Mouse (Mus musculus): ENCODE data around the gene Ptgs1. TPM values are rescaled to one million over a fixed set of nuclear protein-coding genes. Genes with fewer than 3 reads are reported as not detected.

Ptgs1 gene
- polyA plus RNA-seq, 1 experiment from 2014 or later = 116 TPM

DNA sequence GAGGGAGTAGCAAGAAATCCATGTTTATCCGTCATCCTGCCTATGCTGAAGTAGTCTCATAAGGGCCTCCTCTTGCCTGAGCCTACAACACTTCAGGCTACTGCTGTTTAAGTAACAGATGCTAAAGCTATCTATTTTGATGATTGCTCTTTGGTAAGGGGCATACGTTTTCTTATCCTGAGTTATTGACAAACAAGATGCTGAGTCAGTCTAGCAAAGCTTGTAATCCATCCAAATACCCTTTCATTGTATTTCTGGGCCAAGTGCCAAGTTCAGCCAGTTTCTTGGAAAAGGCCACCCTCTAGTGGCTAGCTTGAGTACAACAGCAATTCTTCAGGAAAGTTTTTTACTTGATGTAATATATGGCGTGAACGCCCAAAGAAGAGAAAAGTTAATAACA is 46.2 kb downstream of the Ptgs1 start:
- 19% methylated on average over 4 of the region's 4 CpGs for WGBS
- DNase-seq (ENCODE audit: low spot score) (peak; percentile 92), ATAC-seq (peak; percentile 30; the same call in 1 of the 2 replicates)

DNA sequence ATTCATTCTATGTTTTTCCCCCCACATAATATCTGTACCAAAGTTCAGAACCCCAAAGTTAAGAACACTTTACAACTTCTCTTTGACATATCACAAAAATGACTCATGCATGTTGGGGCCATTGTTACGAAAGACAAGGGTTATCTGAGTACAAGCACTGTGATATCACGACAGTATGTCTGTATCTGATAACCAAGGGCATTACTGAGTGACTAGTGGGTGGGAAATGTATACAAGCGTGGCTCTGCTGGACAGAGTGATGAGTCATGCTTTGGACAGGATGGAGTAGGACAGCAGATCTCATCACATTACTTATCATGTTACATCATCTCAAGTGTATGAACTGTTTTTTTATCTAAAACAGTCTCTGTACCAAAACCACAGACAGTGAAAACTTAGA is 48.5 kb downstream of the Ptgs1 start:
- no peak overlapping the region for H3K9ac ChIP-seq (replicated peaks; ENCODE audit: low read depth)
- peak; percentile 69 for ATAC-seq
- 19% methylated on average over 3 of the region's 3 CpGs for WGBS
- no peaks in the 10 kb centered on the region for H3K27me3 ChIP-seq (replicated peaks; ENCODE audit: insufficient read depth, low read length)
- peak; percentile 58 for TF ChIP-seq EP300 (IDR thresholded peaks at IDR 0.05)
- no peak for TF ChIP-seq CTCF (IDR thresholded peaks at IDR 0.05)
- no peaks in the 10 kb centered on the region for H3K36me3 ChIP-seq (ENCODE audit: insufficient read depth, low read length)
- H3K27ac ChIP-seq (ENCODE audit: low read length) = no peak overlapping the region
- DNase-seq (ENCODE audit: low spot score) = peak; percentile 32
- no peaks in the 10 kb centered on the region for H3K9me3 ChIP-seq (ENCODE audit: low read length)
- no peak overlapping the region for H3K4me3 ChIP-seq (ENCODE audit: low read depth, low read length)
- H3K4me2 ChIP-seq (replicated peaks; ENCODE audit: low read depth, low read length) = no peak overlapping the region
- no peaks in the 10 kb centered on the region for H3K4me1 ChIP-seq (ENCODE audit: insufficient read depth, low read depth, low read length)

More for the DNA sequence above, 46.2 kb downstream of the Ptgs1 start:
- peak; percentile 87 for TF ChIP-seq CTCF (IDR thresholded peaks at IDR 0.05)
- peak; percentile 72 for TF ChIP-seq EP300 (IDR thresholded peaks at IDR 0.05)
- no peak overlapping the region for H3K4me2 ChIP-seq (replicated peaks; ENCODE audit: low read depth, low read length)
- H3K27ac ChIP-seq (ENCODE audit: low read length) = no peak overlapping the region
- H3K4me3 ChIP-seq (ENCODE audit: low read depth, low read length) = no peak overlapping the region
- no peak overlapping the region for H3K9ac ChIP-seq (replicated peaks; ENCODE audit: low read depth)
- no peaks in the 10 kb centered on the region for H3K9me3 ChIP-seq (ENCODE audit: low read length)
- H3K36me3 ChIP-seq (ENCODE audit: insufficient read depth, low read length) = no peaks in the 10 kb centered on the region
- H3K27me3 ChIP-seq (replicated peaks; ENCODE audit: insufficient read depth, low read length) = no peaks in the 10 kb centered on the region
- H3K4me1 ChIP-seq (ENCODE audit: insufficient read depth, low read depth, low read length) = no peaks in the 10 kb centered on the region

DNA sequence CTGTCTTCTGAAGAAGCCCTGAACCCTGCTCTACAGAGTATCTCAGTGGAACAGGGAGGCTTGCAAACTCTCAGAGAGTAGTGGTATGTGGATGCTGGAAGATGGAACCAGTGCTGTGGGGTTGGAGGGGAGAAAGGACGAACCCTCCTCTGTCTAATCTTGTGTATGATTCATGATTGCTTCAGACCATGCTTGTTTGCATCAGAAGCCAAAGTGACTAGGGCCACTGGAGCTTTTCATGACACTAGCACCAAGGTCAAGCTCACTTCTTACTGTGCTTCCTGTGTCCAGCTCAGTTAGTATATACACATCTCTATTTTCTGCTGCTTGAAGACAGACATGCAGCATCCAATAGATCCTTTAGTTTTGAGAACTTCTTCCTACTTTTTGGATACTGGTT is 50.9 kb downstream of the Ptgs1 start:
- TF ChIP-seq CTCF (IDR thresholded peaks at IDR 0.05) = no peak
- no peak for TF ChIP-seq EP300 (IDR thresholded peaks at IDR 0.05)
- Histone ChIP-seq H3K4me1 (ENCODE audit: insufficient read depth, low read depth, low read length) (no peaks in the 10 kb centered on the region), H3K27me3 (replicated peaks; ENCODE audit: insufficient read depth, low read length) (0 out of 2 replicates have a peak, but pooled peaks cover 2% of the 10 kb centered on the region), H3K27ac (ENCODE audit: low read length) (no peak overlapping the region), H3K4me3 (ENCODE audit: low read depth, low read length) (no peak overlapping the region), H3K9me3 (ENCODE audit: low read length) (no peaks in the 10 kb centered on the region), H3K36me3 (ENCODE audit: insufficient read depth, low read length) (no peaks in the 10 kb centered on the region), H3K4me2 (replicated peaks; ENCODE audit: low read depth, low read length) (no peak overlapping the region), H3K9ac (replicated peaks; ENCODE audit: low read depth) (no peak overlapping the region)
- WGBS = 71% methylated on average over 1 of the region's 1 CpGs
- ATAC-seq = no peak
- DNase-seq (ENCODE audit: low spot score) = no peak

DNA sequence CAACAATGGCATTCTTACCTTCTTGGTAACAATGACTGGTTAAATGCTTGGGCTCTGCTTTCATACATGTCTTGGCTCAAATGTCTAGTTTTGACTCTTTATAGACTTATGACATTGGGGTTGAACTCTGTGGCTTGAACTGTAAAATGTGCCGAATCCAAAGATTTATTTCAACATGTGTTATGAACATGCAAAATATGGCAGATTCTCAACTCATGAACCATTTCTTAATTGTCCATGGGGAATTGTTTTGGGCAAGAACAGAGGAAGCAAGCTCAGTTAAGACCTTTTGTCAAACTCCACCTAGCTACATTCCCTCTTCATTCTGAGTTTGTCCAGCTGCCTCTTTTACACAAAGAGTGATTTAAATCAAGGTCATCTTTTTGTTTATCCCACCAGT is 52.1 kb downstream of the Ptgs1 start:
- ATAC-seq (no peak), DNase-seq (ENCODE audit: low spot score) (no peak)
- no peak overlapping the region for H3K4me3 ChIP-seq (ENCODE audit: low read depth, low read length)
- no peaks in the 10 kb centered on the region for H3K9me3 ChIP-seq (ENCODE audit: low read length)
- WGBS = 69% methylated on average over 1 of the region's 1 CpGs
- H3K4me1 ChIP-seq (ENCODE audit: insufficient read depth, low read depth, low read length) = no peaks in the 10 kb centered on the region
- H3K27me3 ChIP-seq (replicated peaks; ENCODE audit: insufficient read depth, low read length) = 0 out of 2 replicates have a peak, but pooled peaks cover 2% of the 10 kb centered on the region
- no peak overlapping the region for H3K4me2 ChIP-seq (replicated peaks; ENCODE audit: low read depth, low read length)
- TF ChIP-seq CTCF (IDR thresholded peaks at IDR 0.05) = no peak
- TF ChIP-seq EP300 (IDR thresholded peaks at IDR 0.05) = no peak
- H3K27ac ChIP-seq (ENCODE audit: low read length) = no peak overlapping the region
- H3K36me3 ChIP-seq (ENCODE audit: insufficient read depth, low read length) = no peaks in the 10 kb centered on the region
- H3K9ac ChIP-seq (replicated peaks; ENCODE audit: low read depth) = no peak overlapping the region

Other genes with a start within 250 kb of the Ptgs1 start
- 202 and 228 TPM in 2 replicates for gene Ndufa8, start 181.0 kb upstream of the Ptgs1 start, polyA plus RNA-seq (2015; fragmentation: Nextera tagmentation; extraction: Ambion mirVana)
- 5.3 and 6.7 TPM in 2 replicates for gene Morn5, start 181.0 kb upstream of the Ptgs1 start, polyA plus RNA-seq (2015; fragmentation: Nextera tagmentation; extraction: Ambion mirVana)
- 1.7 and 2.0 TPM in 2 replicates for gene Lhx6, start 125.0 kb upstream of the Ptgs1 start, polyA plus RNA-seq (2015; fragmentation: Nextera tagmentation; extraction: Ambion mirVana)
- 24.2 and 27.2 TPM in 2 replicates for gene Mrrf, start 94.0 kb upstream of the Ptgs1 start, polyA plus RNA-seq (2015; fragmentation: Nextera tagmentation; extraction: Ambion mirVana)
- gene Rbm18, start 93.7 kb upstream of the Ptgs1 start, polyA plus RNA-seq (2015; fragmentation: Nextera tagmentation; extraction: Ambion mirVana) = 60.5 and 64.2 TPM in 2 replicates
- gene Olfr338, start 143.1 kb downstream of the Ptgs1 start, polyA plus RNA-seq (2015; fragmentation: Nextera tagmentation; extraction: Ambion mirVana) = not detected in 2 replicates
- not detected in 2 replicates for gene Olfr339, start 188.5 kb downstream of the Ptgs1 start, polyA plus RNA-seq (2015; fragmentation: Nextera tagmentation; extraction: Ambion mirVana)
- gene Olfr340, start 222.2 kb downstream of the Ptgs1 start, polyA plus RNA-seq (2015; fragmentation: Nextera tagmentation; extraction: Ambion mirVana) = not detected in 2 replicates